Mouse (Mus musculus): Measurements from ENCODE around the gene Sowahb.

Sowahb gene

DNA sequence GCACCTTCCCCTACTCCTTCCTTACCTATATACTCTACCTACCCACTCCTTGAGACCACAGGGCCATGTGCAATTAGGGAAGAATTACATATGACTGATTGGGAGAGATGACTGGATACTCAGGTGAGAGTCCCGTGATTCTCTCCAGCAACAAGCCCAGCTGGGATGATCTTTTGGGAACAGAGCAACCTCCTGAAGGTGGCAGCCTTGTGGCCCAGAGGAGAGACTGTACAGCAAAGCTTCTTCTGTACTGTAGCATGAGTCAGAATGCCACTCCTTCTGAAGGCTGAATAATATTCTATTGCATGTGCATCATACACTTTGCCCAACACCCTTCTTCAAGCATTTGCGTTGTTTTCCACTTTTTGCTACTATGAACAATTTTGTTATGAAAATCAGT lies 42.2 kb downstream of the Sowahb start:
- DNase-seq (ENCODE audit: low read depth, low spot score): no peak

DNA sequence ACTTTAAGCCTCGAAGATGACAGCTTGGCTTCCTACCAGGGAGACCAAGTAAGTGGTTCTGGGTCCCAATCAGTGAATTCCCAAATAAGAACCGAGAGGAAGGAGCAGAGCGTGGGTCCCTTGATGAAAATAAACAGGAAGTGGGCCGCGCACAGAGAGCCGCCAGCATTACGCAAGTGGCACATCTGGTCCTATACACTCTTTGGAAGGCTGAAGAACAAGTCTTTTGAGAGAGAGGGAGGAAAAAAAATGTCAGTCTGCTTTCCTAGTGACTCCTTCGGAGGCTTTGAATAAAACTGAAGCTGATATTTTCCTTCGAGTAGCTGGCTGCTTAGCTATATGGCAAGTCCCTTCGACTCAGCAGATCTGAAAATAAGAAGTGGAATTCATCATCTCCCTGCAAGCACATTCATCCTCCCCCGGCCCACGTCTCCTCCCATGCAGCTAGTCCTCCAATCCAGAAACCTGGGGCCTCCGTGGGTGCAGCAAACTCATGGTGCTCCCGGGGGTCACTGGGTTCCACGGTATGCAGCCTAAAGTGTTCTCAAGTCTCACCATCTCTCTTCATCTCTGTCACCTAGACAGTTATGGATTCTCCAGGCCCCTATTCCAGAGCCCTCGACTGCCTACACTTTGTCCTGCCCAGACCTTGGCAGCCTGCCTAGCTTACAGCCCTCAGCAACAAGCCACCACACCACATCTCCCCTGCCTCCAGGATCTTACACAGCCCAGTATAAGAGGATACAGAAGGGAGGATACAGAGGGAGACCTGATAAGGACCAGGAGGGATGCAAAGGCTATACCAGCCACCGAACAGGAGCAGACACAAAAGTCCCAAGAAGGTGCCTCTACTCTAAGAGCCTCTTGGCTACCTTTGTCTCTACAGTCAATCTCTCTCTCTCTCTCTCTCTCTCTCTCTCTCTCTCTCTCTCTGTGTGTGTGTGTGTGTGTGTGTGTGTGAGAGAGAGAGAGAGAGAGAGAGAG lies 43.8 kb downstream of the Sowahb start:
- DNase-seq (ENCODE audit: low read depth, low spot score): peak; percentile 86

DNA sequence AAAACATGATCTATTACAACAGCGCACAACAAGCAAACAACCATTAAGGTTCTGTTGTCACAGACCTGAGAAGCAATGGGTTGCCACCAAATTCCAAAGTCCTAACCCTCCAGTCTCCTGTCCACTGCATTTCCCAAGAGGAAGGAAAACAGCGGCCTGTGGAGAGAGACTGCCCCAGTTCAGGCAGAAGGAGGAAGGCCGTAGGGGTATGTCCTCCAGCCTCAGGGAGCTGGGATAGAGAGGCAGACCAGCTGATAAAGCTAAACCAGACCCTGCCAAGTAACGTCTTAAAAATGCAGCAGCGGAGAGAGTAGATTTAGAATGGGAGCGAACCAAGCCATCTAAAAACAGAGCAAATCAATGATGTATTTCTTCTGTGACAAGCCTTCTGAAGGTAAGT lies 44.8 kb downstream of the Sowahb start:
- no peak for DNase-seq (ENCODE audit: low read depth, low spot score)

DNA sequence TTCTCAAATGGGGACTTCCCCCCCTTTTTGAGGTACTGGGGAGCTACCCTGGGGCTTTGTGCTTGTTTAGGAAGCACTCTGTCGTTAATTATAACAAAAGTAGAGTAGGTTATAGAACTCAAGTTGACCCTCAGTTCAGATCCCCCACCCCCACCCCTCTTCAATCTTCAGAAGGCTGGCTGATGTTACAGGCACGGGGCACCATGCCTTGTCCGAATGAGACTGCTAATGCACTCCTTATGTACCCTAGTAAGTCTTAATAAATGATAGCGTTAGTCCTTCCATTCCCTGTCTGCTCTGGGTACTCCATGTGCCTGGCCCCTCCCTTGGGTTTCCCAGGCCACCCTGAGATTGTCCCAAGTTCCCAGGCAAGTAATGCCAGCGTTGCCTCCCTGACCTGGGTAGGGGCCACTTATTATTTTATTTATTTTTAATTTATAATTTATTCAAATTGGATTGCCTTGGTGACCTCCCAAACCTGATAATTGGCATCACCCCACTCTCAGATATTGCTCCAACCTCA lies 46.3 kb downstream of the Sowahb start:
- no peak for DNase-seq (ENCODE audit: low read depth, low spot score)

DNA sequence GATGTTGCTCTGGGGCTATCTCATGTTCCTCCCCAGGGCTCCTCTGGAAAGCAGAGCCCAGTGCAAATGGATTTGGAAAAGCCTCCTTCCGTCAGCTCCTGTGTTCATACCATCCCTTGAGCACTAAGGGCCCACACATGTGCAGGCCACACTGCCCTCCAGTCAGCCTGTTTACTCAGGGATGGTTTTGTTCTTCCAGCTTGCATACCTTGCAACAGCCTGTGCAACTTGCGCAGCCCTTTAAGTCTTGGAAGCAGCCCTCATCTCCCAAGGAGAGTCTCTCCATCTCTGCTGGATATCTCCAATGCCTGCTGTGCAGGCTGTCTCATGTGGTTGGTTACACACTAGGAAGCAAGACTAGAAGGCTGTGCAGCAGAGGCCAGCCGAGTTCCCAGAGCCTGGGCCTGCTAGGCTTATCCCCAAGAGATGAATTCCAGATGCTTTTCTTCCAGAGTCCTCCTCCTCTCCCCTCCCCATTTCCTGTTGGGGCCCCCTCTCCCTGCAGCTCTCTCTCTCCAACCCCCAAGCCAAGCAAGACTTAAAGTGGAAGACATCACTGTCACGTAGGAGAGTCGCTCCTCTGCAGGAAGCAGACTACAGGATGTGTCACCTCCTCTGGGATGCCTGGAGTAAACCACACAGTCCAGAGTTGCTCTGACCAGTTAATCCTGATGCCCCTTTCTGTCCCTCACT lies 47.2 kb downstream of the Sowahb start:
- no peak for DNase-seq (ENCODE audit: low read depth, low spot score)

DNA sequence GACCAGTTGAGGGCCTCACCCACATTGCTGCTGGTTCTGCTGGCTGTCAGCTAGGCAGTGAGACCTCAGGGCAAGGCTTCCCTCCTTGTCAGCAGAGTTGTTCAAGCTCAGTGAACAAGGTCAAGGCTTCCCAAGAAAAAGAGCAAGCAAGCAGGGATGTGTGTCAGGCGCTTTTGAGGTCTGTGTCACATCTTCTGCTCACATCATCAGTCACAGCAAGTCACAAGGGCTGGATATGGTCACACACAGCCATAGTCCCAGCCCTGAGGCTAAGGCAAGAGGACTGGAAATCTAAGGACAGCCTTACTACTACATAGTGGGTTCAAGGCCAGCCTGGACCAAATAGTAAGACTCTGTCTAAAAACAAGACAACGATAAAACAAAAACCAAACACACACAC lies 50.0 kb downstream of the Sowahb start:
- no peak for DNase-seq (ENCODE audit: low read depth, low spot score)

DNA sequence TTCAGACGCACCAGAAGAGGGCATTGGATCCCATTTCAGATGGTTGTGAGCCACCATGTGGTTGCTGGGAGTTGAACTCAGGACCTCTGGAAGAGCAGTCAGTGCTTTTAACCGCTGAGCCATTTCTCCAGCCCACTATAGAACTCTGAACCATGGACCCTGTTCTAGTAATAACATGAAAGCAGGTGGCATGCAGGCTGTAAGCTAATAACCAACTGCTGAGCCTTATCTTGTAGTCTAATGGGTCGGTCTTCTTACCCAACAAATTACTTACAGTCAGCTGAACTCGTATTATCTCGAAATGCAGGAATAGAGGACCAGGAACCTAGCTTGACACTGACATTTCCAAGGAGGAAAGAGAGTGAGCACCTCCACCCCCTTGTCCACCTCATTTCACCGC lies 50.5 kb downstream of the Sowahb start:
- DNase-seq (ENCODE audit: low read depth, low spot score): no peak

DNA sequence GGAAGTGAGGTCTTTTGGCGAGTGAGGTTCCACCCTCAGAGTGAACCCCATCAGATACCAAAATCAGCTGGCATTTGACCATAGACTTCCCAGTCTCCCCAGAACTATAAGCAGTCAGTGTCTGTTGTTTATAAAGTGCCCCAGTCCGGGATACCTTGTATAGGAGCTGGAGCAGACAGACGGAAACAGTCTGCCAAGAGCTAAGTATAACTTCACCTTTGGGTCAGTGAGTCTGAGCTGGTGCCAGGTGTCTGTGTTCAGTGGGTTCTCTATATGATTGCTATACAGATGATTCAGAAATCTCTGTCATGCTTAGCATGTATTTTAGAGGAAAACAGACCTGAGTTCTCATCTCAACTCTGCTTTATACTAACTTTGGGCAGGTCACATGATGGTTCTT lies 52.7 kb downstream of the Sowahb start:
- no peak for DNase-seq (ENCODE audit: low read depth, low spot score)

Measured in telencephalon, adult 2 months (tissue).